Mouse (Mus musculus): ENCODE results near the gene Bloc1s5. TPM values are rescaled to one million over a fixed set of nuclear protein-coding genes. Genes with fewer than 3 reads are reported as not detected.
A peak's percentile ranks its signal among the peaks of the same experiment; 100 is the strongest.

The Bloc1s5 gene
- polyA plus RNA-seq, 1 experiment from 2014 or later: 14.5 TPM

DNA sequence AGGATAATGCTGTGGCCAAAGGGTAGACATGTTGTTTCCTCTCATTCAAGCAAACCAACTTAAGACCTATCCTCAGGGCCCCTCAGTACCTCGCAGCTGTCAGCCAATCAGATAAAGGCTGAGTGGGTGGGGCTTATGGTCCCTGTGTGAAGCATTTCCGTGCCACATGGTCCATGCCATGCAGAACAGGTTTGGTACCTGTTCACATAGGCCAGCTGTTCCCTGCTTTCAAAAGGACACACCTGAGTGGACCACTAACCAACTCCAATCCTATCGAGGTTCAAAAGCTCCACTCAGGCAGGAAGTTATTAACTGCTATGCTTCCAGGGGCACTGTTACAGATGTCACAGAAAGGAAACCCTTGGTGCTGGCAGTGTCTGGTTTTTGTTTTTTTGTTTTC is 80.7 kb downstream of the Bloc1s5 start:
- H3K9ac ChIP-seq (ENCODE audit: low read depth, low read length): no peak overlapping the region
- H3K4me1 ChIP-seq (ENCODE audit: control insufficient read depth, insufficient read depth, low read length): no peaks in the 10 kb centered on the region
- 57% methylated on average over 3 of the region's 3 CpGs for WGBS
- ATAC-seq: peak; percentile 82
- H3K9me3 ChIP-seq (ENCODE audit: control insufficient read depth, low read length): no peaks in the 10 kb centered on the region
- H3K36me3 ChIP-seq (ENCODE audit: control insufficient read depth, insufficient read depth, low read length): no peaks in the 10 kb centered on the region
- no peak overlapping the region for H3K4me2 ChIP-seq (ENCODE audit: low read depth, low read length)
- H3K27ac ChIP-seq (ENCODE audit: low read length): no peak overlapping the region
- no peak overlapping the region for H3K4me3 ChIP-seq (ENCODE audit: low read length)
- no peaks in the 10 kb centered on the region for H3K27me3 ChIP-seq (replicated peaks; ENCODE audit: control insufficient read depth, insufficient read depth, low read length)

DNA sequence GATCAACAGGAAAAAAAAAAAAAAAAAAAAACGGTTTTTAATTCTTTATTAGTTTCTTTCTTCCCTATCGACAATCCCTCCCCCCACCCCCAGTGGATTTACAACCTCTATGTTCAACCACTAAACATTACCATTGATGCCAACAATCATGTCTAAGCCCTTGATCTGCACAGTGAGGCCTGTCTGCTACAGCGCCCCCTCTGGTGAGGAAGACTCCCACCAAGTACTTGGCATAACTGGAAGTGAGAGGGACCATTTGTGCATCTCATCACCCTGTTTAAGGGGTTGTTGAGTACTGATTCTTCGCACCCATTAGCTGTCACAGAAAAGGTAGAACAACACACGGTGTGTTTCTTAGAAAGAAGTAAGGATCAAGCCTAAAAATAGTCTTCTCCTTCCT is 86.2 kb downstream of the Bloc1s5 start:
- H3K4me3 ChIP-seq (ENCODE audit: low read length): no peak overlapping the region
- H3K27me3 ChIP-seq (replicated peaks; ENCODE audit: control insufficient read depth, insufficient read depth, low read length): no peaks in the 10 kb centered on the region
- H3K9ac ChIP-seq (ENCODE audit: low read depth, low read length): no peak overlapping the region
- H3K4me1 ChIP-seq (ENCODE audit: control insufficient read depth, insufficient read depth, low read length): no peaks in the 10 kb centered on the region
- no peak for ATAC-seq
- no peaks in the 10 kb centered on the region for H3K9me3 ChIP-seq (ENCODE audit: control insufficient read depth, low read length)
- no peak overlapping the region for H3K27ac ChIP-seq (ENCODE audit: low read length)
- WGBS: 78% methylated on average over 5 of the region's 5 CpGs
- H3K36me3 ChIP-seq (ENCODE audit: control insufficient read depth, insufficient read depth, low read length): no peaks in the 10 kb centered on the region
- no peak overlapping the region for H3K4me2 ChIP-seq (ENCODE audit: low read depth, low read length)

DNA sequence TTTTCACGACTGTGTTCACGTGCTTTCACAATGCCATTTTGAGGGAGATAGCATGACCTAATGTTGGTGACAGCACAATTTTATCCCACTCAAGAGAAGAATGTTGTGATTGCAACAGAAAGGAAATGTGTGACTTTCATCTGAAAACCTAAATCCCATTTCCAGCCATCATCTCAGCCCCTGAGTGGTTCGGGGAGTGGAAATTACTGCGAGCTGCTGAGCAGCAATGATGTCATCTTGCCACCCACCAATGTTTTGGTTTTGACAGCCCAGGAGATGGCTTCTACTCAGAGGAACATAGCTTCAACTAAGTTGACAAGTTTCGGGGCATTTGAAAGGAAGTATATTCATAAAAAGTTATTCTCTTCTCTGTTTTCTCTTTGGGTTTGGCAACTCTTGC is 87.2 kb downstream of the Bloc1s5 start:
- H3K9me3 ChIP-seq (ENCODE audit: control insufficient read depth, low read length): no peaks in the 10 kb centered on the region
- ATAC-seq: no peak
- WGBS: 86% methylated on average over 5 of the region's 5 CpGs
- no peak overlapping the region for H3K4me2 ChIP-seq (ENCODE audit: low read depth, low read length)
- no peak overlapping the region for H3K27ac ChIP-seq (ENCODE audit: low read length)
- no peak overlapping the region for H3K9ac ChIP-seq (ENCODE audit: low read depth, low read length)
- no peaks in the 10 kb centered on the region for H3K36me3 ChIP-seq (ENCODE audit: control insufficient read depth, insufficient read depth, low read length)
- no peaks in the 10 kb centered on the region for H3K4me1 ChIP-seq (ENCODE audit: control insufficient read depth, insufficient read depth, low read length)
- H3K4me3 ChIP-seq (ENCODE audit: low read length): no peak overlapping the region
- no peaks in the 10 kb centered on the region for H3K27me3 ChIP-seq (replicated peaks; ENCODE audit: control insufficient read depth, insufficient read depth, low read length)

- H3K4me3 ChIP-seq (ENCODE audit: low read length): no peak overlapping the region
- no peak for ATAC-seq
- H3K9me3 ChIP-seq (ENCODE audit: control insufficient read depth, low read length): no peaks in the 10 kb centered on the region
- no peak overlapping the region for H3K9ac ChIP-seq (ENCODE audit: low read depth, low read length)
- no peaks in the 10 kb centered on the region for H3K4me1 ChIP-seq (ENCODE audit: control insufficient read depth, insufficient read depth, low read length)
- WGBS: 80% methylated on average over 4 of the region's 4 CpGs
- no peaks in the 10 kb centered on the region for H3K36me3 ChIP-seq (ENCODE audit: control insufficient read depth, insufficient read depth, low read length)
- H3K4me2 ChIP-seq (ENCODE audit: low read depth, low read length): no peak overlapping the region
- no peaks in the 10 kb centered on the region for H3K27me3 ChIP-seq (replicated peaks; ENCODE audit: control insufficient read depth, insufficient read depth, low read length)
- no peak overlapping the region for H3K27ac ChIP-seq (ENCODE audit: low read length)
Measured at GRCm38 (mm10) chr13:38546754-38547153, 88.2 kb downstream of the Bloc1s5 start.

DNA sequence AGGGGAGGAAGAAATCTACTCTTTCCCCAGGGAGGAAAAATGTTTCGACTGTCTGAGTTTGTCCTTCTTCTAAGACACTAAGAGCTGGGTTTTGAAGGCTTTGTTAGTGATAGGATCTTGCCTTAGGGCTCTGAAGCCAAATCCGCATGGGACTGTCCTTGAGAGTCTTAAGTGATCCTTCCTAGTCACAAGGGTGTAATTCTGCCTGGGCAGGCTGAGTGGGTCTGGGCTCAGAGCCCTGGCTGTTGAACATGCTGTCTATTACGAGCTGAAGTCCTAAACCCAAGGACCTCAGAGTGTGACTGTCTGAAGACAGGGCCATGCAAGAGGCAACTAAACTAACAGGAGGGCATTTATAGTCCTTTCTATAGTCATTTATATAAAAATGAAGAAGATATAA is 89.4 kb downstream of the Bloc1s5 start:
- Histone ChIP-seq H3K9me3 (ENCODE audit: control insufficient read depth, low read length) (no peaks in the 10 kb centered on the region), H3K4me3 (ENCODE audit: low read length) (no peak overlapping the region), H3K4me1 (ENCODE audit: control insufficient read depth, insufficient read depth, low read length) (no peaks in the 10 kb centered on the region), H3K4me2 (ENCODE audit: low read depth, low read length) (no peak overlapping the region), H3K27me3 (replicated peaks; ENCODE audit: control insufficient read depth, insufficient read depth, low read length) (no peaks in the 10 kb centered on the region), H3K36me3 (ENCODE audit: control insufficient read depth, insufficient read depth, low read length) (no peaks in the 10 kb centered on the region), H3K27ac (ENCODE audit: low read length) (no peak overlapping the region), H3K9ac (ENCODE audit: low read depth, low read length) (no peak overlapping the region)
- 77% methylated on average over 3 of the region's 3 CpGs for WGBS
- ATAC-seq: no peak

DNA sequence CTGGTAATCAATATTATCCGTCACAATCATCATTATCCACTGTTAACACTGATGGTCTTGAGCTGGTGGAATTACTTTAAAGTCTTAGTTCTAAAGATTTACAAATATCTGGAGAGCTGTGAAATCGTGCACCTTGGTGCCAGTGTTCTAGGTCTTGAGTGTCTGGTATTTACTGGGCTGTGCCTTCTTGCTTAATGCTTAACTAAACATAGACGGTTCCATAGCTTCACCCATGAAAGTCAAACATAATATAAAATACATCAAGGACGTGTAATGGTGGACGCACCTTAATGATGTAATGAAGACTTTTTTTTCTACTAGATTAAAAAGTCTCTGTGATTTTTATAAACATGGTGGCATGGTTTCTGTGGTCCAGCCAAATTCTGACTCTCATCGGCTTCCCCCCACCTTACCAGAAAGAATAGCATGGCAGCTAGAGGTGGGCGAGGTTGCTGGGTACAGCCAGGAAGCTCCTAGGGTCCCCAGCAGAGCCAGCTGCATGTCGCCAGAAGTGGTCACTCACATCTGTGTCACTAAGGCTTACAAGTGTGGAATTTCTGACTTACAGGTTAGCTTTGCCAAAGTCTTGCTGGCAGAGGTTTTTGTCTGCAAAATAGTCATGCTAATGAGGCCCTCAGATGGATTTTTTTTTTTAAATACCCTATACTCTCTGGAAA is 90.0 kb downstream of the Bloc1s5 start:
- no peaks in the 10 kb centered on the region for H3K4me1 ChIP-seq (ENCODE audit: control insufficient read depth, insufficient read depth, low read length)
- 69% methylated on average over 8 of the region's 8 CpGs for WGBS
- ATAC-seq: no peak

GRCm38 (mm10) chr13:38543455-38544125 is 91.3 kb downstream of the Bloc1s5 start:
- H3K4me1 ChIP-seq (ENCODE audit: control insufficient read depth, insufficient read depth, low read length): no peaks in the 10 kb centered on the region
- H3K9me3 ChIP-seq (ENCODE audit: control insufficient read depth, low read length): no peaks in the 10 kb centered on the region
- no peak overlapping the region for H3K4me2 ChIP-seq (ENCODE audit: low read depth, low read length)
- no peak for ATAC-seq
- H3K4me3 ChIP-seq (ENCODE audit: low read length): no peak overlapping the region
- no peaks in the 10 kb centered on the region for H3K27me3 ChIP-seq (replicated peaks; ENCODE audit: control insufficient read depth, insufficient read depth, low read length)
- no peak overlapping the region for H3K27ac ChIP-seq (ENCODE audit: low read length)
- 91% methylated on average over 8 of the region's 8 CpGs for whole genome bisulfite sequencing
- H3K36me3 ChIP-seq (ENCODE audit: control insufficient read depth, insufficient read depth, low read length): no peaks in the 10 kb centered on the region
- H3K9ac ChIP-seq (ENCODE audit: low read depth, low read length): no peak overlapping the region

More for the DNA sequence above, 90.0 kb downstream of the Bloc1s5 start:
- no peak overlapping the region for H3K9ac ChIP-seq (ENCODE audit: low read depth, low read length)
- no peak overlapping the region for H3K4me2 ChIP-seq (ENCODE audit: low read depth, low read length)
- no peak overlapping the region for H3K4me3 ChIP-seq (ENCODE audit: low read length)
- H3K27ac ChIP-seq (ENCODE audit: low read length): no peak overlapping the region
- H3K9me3 ChIP-seq (ENCODE audit: control insufficient read depth, low read length): no peaks in the 10 kb centered on the region
- H3K27me3 ChIP-seq (replicated peaks; ENCODE audit: control insufficient read depth, insufficient read depth, low read length): no peaks in the 10 kb centered on the region
- H3K36me3 ChIP-seq (ENCODE audit: control insufficient read depth, insufficient read depth, low read length): no peaks in the 10 kb centered on the region

Other genes starting within 250 kb of the Bloc1s5 start
- gene Txndc5, start 106.3 kb downstream of the Bloc1s5 start, polyA plus RNA-seq (2015; fragmentation: Nextera tagmentation; extraction: Ambion mirVana): 231 and 239 TPM in 2 replicates
- gene Eef1e1, start 23.9 kb upstream of the Bloc1s5 start, polyA plus RNA-seq (2015; fragmentation: Nextera tagmentation; extraction: Ambion mirVana): 48.0 and 51.5 TPM in 2 replicates